Mouse (Mus musculus) urinary bladder, adult 2 months (tissue): Measurements from ENCODE around the gene Krt80. TPM values are rescaled to one million over a fixed set of nuclear protein-coding genes. Genes with fewer than 3 reads are reported as not detected.
A peak's percentile ranks its signal among the peaks of the same experiment; 100 is the strongest.

Experiments used
- DNase-seq: peaks from one replicate; pipeline ENCODE4 v3.0.0; 2022; ENCODE audit warnings: low spot score
- polyA plus RNA-seq: library from polyadenylated mRNA; depleted of rRNA; stranded (reverse); fragments of >200 nt; gene quantifications from 2 replicates; pipeline ENCODE4 v1.2.3, GENCODE M21; 2012; rRNA removed

Krt80 gene
- polyA plus RNA-seq, 1 experiment: 6.2 TPM

DNA sequence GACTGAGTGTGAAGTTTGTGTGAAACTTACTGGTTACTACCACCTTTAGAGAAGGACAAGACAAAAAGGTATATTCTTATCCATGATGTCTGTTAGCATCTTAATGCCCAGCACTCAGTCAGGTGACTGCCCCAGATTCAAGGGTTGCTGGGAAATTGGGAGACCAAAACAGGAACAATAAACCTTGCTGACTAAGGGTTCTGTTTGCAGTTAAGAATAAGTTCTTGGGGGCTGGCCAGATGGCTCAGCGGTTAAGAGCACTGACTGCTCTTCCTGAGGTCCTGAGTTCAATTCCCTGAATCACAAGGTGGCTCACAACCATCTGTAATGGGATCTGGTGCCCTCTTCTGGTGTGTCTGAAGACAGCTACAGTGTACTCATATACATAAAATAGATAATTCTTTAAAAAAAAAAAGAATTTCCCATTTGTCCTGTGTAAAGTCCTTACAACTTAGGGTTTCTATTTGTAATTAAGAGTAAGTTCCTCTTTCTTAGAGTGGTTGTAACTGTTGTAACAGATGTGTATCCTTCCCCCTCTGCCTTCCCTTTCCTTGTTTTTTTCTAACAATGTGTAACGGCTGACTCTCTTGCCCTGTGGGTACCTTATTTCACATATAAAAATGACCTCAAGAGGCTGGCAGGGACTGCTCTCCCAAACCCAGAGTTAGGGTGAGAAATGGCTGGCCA, 52.0 kb downstream of the Krt80 start:
- no peak for DNase-seq

DNA sequence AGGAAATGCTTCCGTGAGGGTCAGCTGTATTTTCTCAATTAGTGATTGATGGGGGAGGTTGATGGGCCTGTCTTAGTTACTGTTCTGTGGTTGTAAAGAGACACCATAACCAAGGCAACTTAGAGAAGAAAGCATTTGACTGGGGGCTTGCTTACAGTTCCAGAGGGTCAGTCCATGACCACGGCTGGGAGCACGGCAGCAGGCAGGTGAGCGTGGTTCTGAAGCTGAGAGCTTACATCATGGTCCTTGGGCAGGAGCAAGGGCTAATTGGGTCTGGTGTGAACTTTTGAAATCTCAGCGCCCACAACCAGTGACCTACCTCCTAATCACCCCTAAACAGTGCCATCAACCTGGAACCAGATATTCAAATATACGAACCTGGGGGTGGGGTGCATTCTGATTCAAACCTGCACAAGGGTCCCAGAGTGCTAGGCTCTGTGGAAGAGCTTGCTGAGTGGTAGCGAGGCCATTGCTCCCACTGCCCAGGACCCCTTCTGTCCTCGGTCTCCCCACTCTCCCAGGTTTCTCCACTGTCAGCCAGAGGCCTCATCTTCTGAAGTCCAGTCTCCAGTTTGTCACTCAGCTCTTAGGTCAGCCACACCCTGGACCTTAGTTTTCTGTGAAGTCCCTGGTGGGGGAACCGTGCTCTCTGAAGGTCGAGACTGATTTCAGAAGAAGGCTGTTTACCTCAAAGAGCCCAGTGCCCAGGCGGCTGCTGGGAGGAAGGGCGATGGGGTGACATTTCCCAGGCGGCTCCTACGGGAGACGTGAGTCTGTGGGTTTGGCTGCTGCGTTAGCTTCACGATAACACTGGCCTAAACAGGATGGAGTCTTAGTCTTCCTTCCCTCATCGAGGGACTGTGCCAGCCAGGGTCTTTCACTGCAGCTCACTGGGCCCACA, 52.8 kb downstream of the Krt80 start:
- no peak for DNase-seq

DNA sequence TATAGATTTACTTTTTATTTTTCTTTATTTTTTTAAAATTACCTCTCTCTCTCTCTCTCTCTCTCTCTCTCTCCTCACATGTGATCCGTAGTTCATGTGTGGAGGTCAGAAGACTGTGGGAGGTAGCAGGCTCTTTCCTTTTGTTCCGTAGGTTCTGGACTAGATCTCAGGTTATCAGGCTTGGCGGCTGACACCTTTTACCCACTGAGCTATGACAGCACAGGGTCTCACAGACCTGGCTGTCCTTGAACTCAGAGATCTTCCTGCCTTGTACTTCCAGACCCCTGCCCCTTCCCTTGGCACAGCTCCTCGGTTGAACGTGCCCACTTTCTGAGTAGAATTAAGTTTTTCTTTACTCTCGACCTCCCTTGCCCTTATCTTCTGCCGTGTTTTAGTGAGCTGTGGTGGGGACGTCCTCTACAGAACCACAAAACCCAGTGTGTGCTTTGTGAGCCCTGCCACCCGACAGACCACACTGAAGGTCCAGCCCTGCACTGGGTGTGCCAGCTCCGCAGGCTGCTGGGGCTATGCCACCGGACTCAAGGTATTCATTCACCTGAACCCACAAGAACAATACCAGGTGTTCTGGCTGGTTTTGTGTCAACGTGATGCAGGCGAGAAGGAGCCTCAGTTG, 53.6 kb downstream of the Krt80 start:
- DNase-seq: no peak

- peak; percentile 66 for DNase-seq
These were observed 54.1 kb downstream of the Krt80 start for GRCm38 (mm10) chr15:101315832-101316231.

DNA sequence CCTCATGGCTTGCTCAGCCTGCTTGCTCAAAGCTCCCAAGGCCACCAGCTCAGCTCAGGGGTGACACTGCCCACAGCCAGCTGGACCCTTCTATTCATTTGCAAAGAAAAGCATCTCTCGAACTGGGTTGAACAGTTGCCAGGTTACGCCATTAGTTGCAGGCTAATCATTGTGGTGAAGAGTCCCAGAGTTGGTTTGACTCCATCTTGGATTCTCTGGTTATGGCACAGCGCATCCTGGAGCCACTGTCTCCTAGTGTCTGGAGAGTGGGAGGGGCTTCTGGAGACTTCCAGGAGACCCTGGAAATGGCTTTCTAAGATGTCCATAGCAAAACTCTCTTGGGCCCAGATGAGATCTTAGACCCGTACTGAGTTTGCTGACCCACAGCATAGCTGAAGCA, 54.6 kb downstream of the Krt80 start:
- DNase-seq: no peak

DNA sequence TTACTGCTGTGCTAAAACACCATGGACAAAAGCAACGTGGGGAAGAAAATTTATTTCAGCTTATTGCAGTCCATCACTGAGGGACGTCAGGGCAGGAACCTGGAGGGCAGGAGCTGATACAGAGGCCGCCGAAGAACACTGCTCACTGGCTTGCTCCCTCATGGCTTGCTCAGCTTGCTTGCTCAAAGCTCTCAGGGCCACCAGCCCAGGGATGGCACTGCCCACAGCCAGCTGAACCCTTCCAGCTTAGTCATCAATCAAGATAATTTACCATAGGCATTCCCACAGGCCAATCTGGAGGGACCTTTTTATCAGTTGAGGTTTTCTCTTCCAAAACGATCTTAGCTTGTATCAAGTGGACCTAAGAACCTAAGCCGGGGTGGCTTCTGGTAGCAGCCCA, 58.0 kb downstream of the Krt80 start:
- no peak for DNase-seq

DNA sequence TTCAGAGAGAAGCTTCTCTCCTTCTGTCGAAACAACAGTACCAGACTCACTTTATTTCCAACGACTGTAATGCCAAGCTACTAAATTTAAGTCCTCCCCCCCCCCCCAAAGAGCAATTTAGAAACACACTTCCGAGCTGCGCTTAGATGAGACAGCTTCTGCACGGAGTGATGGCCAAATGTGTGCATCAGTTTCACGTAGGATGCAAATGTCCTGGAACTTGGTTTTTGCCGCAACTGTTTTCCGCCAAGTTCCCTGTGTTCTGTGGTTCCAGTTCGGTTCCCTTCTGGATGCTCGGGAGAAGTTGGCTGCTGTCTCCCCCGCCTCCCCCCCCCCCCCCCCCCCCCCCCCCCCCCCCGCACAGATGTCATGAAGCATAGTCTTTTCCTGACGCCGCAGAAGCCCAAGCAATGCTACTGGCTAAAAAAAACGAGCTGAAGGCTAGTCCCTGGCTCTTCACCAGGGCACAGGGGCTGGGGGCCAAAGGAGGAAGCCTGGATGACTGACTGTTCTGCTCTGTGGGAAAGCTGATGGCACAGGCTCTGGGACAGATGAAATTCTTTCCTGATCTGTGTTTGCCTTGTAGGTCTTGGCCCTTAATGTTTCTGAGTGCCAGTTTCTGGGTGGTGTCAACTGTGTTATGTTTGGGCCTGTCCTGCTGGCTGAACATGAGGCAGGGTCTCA, 58.7 kb downstream of the Krt80 start:
- no peak for DNase-seq

DNA sequence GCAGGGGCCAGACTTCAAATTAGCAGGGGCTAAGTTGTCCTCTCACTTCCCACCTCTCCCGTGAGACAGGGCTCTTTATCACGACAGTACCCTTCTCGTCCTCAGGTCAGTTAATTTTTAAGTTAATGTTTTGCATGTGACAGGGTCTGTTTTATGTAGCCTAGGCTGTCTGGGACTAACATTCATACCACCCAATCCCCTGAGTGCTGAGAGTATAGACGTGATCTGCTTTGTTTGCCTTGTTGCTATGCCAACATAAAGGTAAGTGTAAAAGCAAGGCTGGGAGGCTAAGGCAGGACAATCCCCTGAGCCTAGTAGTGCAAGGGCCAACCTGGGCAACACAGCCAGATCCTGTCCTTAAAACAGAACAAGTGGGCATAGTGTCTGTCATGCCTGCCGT, 60.5 kb downstream of the Krt80 start:
- no peak for DNase-seq

DNA sequence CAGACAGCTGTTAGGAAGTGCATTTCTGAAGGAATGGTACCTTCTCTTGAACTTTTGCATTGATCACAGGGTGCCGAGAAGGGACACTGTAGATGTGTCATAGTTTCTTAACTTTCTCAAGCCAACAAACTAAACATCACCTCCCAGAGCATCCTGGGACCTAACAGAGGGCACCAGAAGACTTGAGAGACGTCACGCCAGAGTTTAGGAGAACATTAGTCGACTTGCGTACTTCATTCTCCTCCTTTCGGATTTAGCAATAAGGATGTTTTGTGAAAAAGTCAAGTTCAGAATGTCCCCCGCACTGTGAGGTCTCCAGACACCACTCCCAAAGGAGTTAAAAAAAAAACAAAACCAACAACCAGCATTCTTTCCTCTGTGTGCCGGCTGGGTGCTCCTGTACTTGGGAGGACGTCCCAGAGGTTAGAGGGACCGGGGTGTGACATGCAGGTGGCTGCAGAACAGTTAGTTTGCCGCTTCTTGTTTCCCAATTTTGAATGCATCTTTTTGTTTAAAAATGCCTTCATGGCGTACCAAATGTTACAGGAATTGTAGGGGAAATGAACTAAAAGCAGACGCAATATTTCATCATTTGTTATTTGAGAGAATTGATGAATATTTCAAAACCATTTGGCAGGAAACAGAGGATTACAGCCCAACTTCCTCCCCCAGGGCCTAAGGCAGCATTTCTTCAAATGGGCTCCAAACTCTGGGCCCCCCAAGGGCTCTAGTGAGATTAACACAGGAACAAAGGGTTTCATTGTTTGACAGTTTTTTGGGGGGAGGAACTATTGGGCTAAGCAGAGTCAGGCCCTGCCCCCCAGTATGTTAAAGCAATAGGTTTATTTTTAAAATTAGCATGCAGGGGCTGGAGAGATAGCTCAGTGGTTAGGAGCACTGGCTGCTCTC, 61.3 kb downstream of the Krt80 start:
- no peak for DNase-seq

GRCm38 (mm10) chr15:101306459-101306858, 63.5 kb downstream of the Krt80 start:
- no peak for DNase-seq

- DNase-seq: no peak
These were observed 66.1 kb downstream of the Krt80 start for GRCm38 (mm10) chr15:101303830-101304229.

GRCm38 (mm10) chr15:101302201-101302600, 67.8 kb downstream of the Krt80 start:
- DNase-seq: no peak

DNA sequence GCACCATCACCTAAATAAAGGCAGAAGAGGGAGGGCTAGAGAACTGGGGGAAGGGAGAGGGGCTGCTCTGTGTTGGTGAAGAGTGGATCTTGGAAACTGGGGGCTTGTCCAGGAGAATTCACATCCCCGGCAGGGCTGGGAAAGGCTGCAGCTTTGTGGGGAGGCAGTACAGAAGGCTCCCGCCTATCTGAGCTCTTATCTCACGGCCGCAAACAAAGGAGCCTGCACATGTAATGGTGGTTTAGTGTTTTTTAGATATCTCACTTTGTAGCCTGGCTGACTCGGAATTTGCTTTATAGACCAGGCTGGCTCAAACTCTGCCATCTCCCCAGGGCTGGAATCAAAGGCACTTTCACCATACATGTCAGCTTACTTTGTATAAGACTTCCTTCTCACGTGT, 69.8 kb downstream of the Krt80 start:
- no peak for DNase-seq

DNA sequence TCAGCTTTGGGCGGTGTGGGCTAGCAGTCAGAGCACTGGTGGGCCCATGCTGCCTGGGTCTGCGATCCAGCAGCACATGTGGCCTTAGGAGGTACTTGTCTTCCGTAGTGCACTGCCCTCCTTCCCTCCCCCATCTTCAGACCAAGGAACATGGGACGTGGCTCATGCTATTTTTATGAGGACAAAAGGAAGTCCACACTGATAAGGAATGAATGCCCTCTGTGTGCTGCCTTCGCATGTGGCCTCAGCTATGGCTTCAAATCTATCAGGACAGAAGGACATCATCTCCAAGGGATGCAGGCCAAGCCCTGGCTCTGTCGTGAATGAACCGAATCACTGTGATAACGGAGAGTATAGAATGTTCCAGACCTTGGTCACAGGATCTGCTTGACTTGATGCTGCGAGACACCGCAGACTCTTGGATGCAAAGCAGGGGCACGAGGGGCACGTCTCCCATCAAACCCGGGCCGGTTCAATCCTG, 70.4 kb downstream of the Krt80 start:
- no peak for DNase-seq

GRCm38 (mm10) chr15:101298550-101298949, 71.4 kb downstream of the Krt80 start:
- no peak for DNase-seq

- DNase-seq: no peak
These were observed 72.0 kb downstream of the Krt80 start for GRCm38 (mm10) chr15:101297988-101298387.

Other genes with a start within 250 kb of the Krt80 start
- 65.7 and 69.9 TPM in 2 replicates for gene Acvrl1, start 241.6 kb downstream of the Krt80 start, polyA plus RNA-seq
- gene Acvr1b, start 196.1 kb downstream of the Krt80 start, polyA plus RNA-seq: 24.8 and 27.1 TPM in 2 replicates
- gene Grasp, start 146.0 kb downstream of the Krt80 start, polyA plus RNA-seq: 8.7 and 9.7 TPM in 2 replicates
- gene Nr4a1, start 115.9 kb downstream of the Krt80 start, polyA plus RNA-seq: 11.7 and 12.4 TPM in 2 replicates
- 40.5 and 54.0 TPM in 2 replicates for gene Atg101, start 85.9 kb downstream of the Krt80 start, polyA plus RNA-seq
- gene 6030408B16Rik, start 77.0 kb downstream of the Krt80 start, polyA plus RNA-seq: 2.2 and 3.5 TPM in 2 replicates
- 711 and 749 TPM in 2 replicates for gene Krt7, start 40.9 kb upstream of the Krt80 start, polyA plus RNA-seq
- gene Krt87, start 68.6 kb upstream of the Krt80 start, polyA plus RNA-seq: 0.03 and 0.15 TPM in 2 replicates
- 0.13 and 0.39 TPM in 2 replicates for gene Krt88, start 77.6 kb upstream of the Krt80 start, polyA plus RNA-seq
- not detected in 2 replicates for gene Krt81, start 93.6 kb upstream of the Krt80 start, polyA plus RNA-seq
- not detected in 2 replicates for gene Krt86, start 103.3 kb upstream of the Krt80 start, polyA plus RNA-seq
- gene Krt83, start 121.3 kb upstream of the Krt80 start, polyA plus RNA-seq: 0.09 TPM in 1 of 2 replicates, not detected in the other
- gene Gm49425, start 147.1 kb upstream of the Krt80 start, polyA plus RNA-seq: not detected in 2 replicates
- gene Krt84, start 162.7 kb upstream of the Krt80 start, polyA plus RNA-seq: not detected in 2 replicates
- gene Krt82, start 180.5 kb upstream of the Krt80 start, polyA plus RNA-seq: not detected in 2 replicates
- not detected in 2 replicates for gene Krt90, start 192.8 kb upstream of the Krt80 start, polyA plus RNA-seq
- gene Krt75, start 203.7 kb upstream of the Krt80 start, polyA plus RNA-seq: not detected in 2 replicates